Mouse (Mus musculus) mature B cell (primary cell): Measurements from ENCODE around the gene Adap1.

Experiments
- in situ Hi-C: fragments of 300-500 bp; cut with MboI; formaldehyde crosslinking; loops from 2 replicates; pipeline ENCODE4 v1.14.3; 2019

Gene Adap1

GRCm38 (mm10) chr5:139325395-139325966 is at the start of gene Adap1:
Adap1 (minus strand) TSS chr5:139325622.
- in situ Hi-C loops = no loop called here

GRCm38 (mm10) chr5:139374841-139375240 is 49.4 kb upstream of the Adap1 start:
- in situ Hi-C loops = no loop called here

GRCm38 (mm10) chr5:139373889-139374444 is 48.5 kb upstream of the Adap1 start:
- in situ Hi-C loops = no loop called here

GRCm38 (mm10) chr5:139373126-139373525 is 47.7 kb upstream of the Adap1 start:
- in situ Hi-C loops = no loop called here

GRCm38 (mm10) chr5:139371631-139372401 is 46.4 kb upstream of the Adap1 start:
- in situ Hi-C loops = no loop called here

- in situ Hi-C loops = no loop called here
Measured at GRCm38 (mm10) chr5:139371118-139371517, 45.7 kb upstream of the Adap1 start.

- in situ Hi-C loops = no loop called here
Measured at GRCm38 (mm10) chr5:139370336-139370735, 44.9 kb upstream of the Adap1 start.

- in situ Hi-C loops = no loop called here
Measured at GRCm38 (mm10) chr5:139368638-139369320, 43.4 kb upstream of the Adap1 start.

GRCm38 (mm10) chr5:139367884-139368458 is 42.5 kb upstream of the Adap1 start:
- in situ Hi-C loops = no loop called here

- in situ Hi-C loops = no loop called here
Measured at GRCm38 (mm10) chr5:139366484-139366883, 41.1 kb upstream of the Adap1 start.

- in situ Hi-C loops = no loop called here
Measured at GRCm38 (mm10) chr5:139365827-139366226, 40.4 kb upstream of the Adap1 start.

GRCm38 (mm10) chr5:139364911-139365571 is 39.6 kb upstream of the Adap1 start:
- in situ Hi-C loops = no loop called here

- in situ Hi-C loops = no loop called here
Measured at GRCm38 (mm10) chr5:139364260-139364910, 39.0 kb upstream of the Adap1 start.

GRCm38 (mm10) chr5:139363858-139364257 is 38.4 kb upstream of the Adap1 start:
- in situ Hi-C loops = no loop called here

- in situ Hi-C loops = no loop called here
Measured at GRCm38 (mm10) chr5:139359244-139359643, 33.8 kb upstream of the Adap1 start.

GRCm38 (mm10) chr5:139358653-139359052 is 33.2 kb upstream of the Adap1 start:
- in situ Hi-C loops = no loop called here

- in situ Hi-C loops = no loop called here
Measured at GRCm38 (mm10) chr5:139355235-139355772, 29.9 kb upstream of the Adap1 start.

GRCm38 (mm10) chr5:139353946-139354345 is 28.5 kb upstream of the Adap1 start:
- in situ Hi-C loops = no loop called here

- in situ Hi-C loops = no loop called here
Measured at GRCm38 (mm10) chr5:139353496-139353895, 28.1 kb upstream of the Adap1 start.

- in situ Hi-C loops = no loop called here
Measured at GRCm38 (mm10) chr5:139352317-139352716, 26.9 kb upstream of the Adap1 start, which contains the start of gene Cyp2w1. Cyp2w1 (plus strand) TSS chr5:139352617.

- in situ Hi-C loops = no loop called here
Measured at GRCm38 (mm10) chr5:139351628-139352027, 26.2 kb upstream of the Adap1 start.
